In genomic region chr5:33821901-33822427, GRCm38 (mm10) we compare ENCODE assay signal across 8 mouse cellular contexts. TPM values are rescaled to one million over a fixed set of nuclear protein-coding genes. Genes with fewer than 3 reads are reported as not detected.
A peak's percentile ranks its signal among the peaks of the same experiment; 100 is the strongest.
DNase-seq lines count a peak whose midpoint lies in the region; ATAC-seq lines count a peak whose summit lies in the region.

No protein-coding gene starts in this region.

- peak overlapping the region; percentile 88 for H3K4me2 ChIP-seq in forebrain, embryonic 13.5 days
- H3K4me2 ChIP-seq in liver, embryonic 13.5 days: peak overlapping the region; percentile 98

- intact Hi-C loops in heart, postnatal 14 days (cut with DNase I): loop anchor here (5.0 kb wide), 1 partner anchor 115 kb away; the partner anchor contains the start of gene Nelfa

- no peak for ATAC-seq in forebrain, embryonic 13.5 days
- ATAC-seq in liver, embryonic 13.5 days (ENCODE audit: low read depth): no peak

- H3K27ac ChIP-seq in forebrain, embryonic 13.5 days: no peak overlapping the region
- no peak overlapping the region for H3K27ac ChIP-seq in liver, embryonic 13.5 days

- peaks cover 11% of the 10 kb centered on the region; the same call in 1 of the 2 replicates for H3K36me3 ChIP-seq in forebrain, embryonic 13.5 days (ENCODE audit: poor library complexity, severe bottlenecking)
- H3K36me3 ChIP-seq in liver, embryonic 13.5 days: peaks cover 5% of the 10 kb centered on the region; the same call in 1 of the 2 replicates

- WGBS in forebrain, embryonic 13.5 days: 26% methylated on average over 2 of the region's 2 CpGs
- WGBS in liver, embryonic 13.5 days (ENCODE audit: insufficient replicate concordance): 30% methylated on average over 2 of the region's 2 CpGs

- peak overlapping the region; percentile 100 for H3K9ac ChIP-seq in forebrain, embryonic 13.5 days
- peak overlapping the region; percentile 99 for H3K9ac ChIP-seq in liver, embryonic 13.5 days

- H3K4me1 ChIP-seq in forebrain, embryonic 13.5 days: peaks cover 62% of the 10 kb centered on the region
- peaks cover 71% of the 10 kb centered on the region for H3K4me1 ChIP-seq in liver, embryonic 13.5 days (replicated peaks)

- peak; percentile 65 for DNase-seq in heart, adult 11 months
- DNase-seq in heart, postnatal 14 days: no peak
- peak; percentile 61 for DNase-seq in A20 (ENCODE audit: low read depth, low spot score)
- DNase-seq in liver, embryonic 13.5 days: no peak
- no peak for DNase-seq in adrenal gland, postnatal 4 days (ENCODE audit: low spot score in 2 of 2)
- DNase-seq in thymus, adult 18-20 months: no peak
- DNase-seq in spleen, adult 18-20 months: no peak

- peak overlapping the region; percentile 100 for H3K4me3 ChIP-seq in forebrain, embryonic 13.5 days
- H3K4me3 ChIP-seq in liver, embryonic 13.5 days (replicated peaks): peak overlapping the region; percentile 99

- no peaks in the 10 kb centered on the region for H3K9me3 ChIP-seq in forebrain, embryonic 13.5 days (replicated peaks)
- no peaks in the 10 kb centered on the region for H3K9me3 ChIP-seq in liver, embryonic 13.5 days (replicated peaks)

- H3K27me3 ChIP-seq in forebrain, embryonic 13.5 days: no peaks in the 10 kb centered on the region
- no peaks in the 10 kb centered on the region for H3K27me3 ChIP-seq in liver, embryonic 13.5 days

RNA-seq across cellular contexts. Expression of gene Nsd2, which starts 1.4 kb away (rescaled TPM):
- total RNA-seq in heart, postnatal 14 days (2021): 10 to 100 TPM; 27.5 to 43.7 TPM
- 83.8 and 86.8 TPM in 2 replicates for polyA plus RNA-seq in forebrain, embryonic 13.5 days (2015; fragmentation: Nextera tagmentation; extraction: Ambion mirVana)
- 23.6 and 27.3 TPM in 2 replicates for polyA plus RNA-seq in liver, embryonic 13.5 days (2015; fragmentation: Nextera tagmentation; extraction: Ambion mirVana)
- total RNA-seq in adrenal gland, postnatal 4 days (2021): 10 to 100 TPM; 82.7 to 96.3 TPM

RNA-seq across cellular contexts. Expression of gene Letm1, which starts 39.3 kb away (rescaled TPM):
- 100 to 1,000 TPM; 148 to 169 TPM for total RNA-seq in heart, postnatal 14 days (2021)
- 47.5 and 50.4 TPM in 2 replicates for polyA plus RNA-seq in forebrain, embryonic 13.5 days (2015; fragmentation: Nextera tagmentation; extraction: Ambion mirVana)
- polyA plus RNA-seq in liver, embryonic 13.5 days (2015; fragmentation: Nextera tagmentation; extraction: Ambion mirVana): 23.5 and 24.7 TPM in 2 replicates
- 10 to 100 TPM; 70.7 to 74.7 TPM for total RNA-seq in adrenal gland, postnatal 4 days (2021)

Comparison
In these comparisons a context has a peak if more than half of its experiments do, and no peak if none do; other contexts are left out.
1. DNase-seq: peak in heart, adult 11 months (single experiment) and A20 (single experiment); none in heart, postnatal 14 days (0 of 2), liver, embryonic 13.5 days (single experiment), adrenal gland, postnatal 4 days (0 of 2), thymus, adult 18-20 months (0 of 2) and spleen, adult 18-20 months (0 of 2).